Mouse (Mus musculus) heart, embryonic 15.5 days (tissue): ENCODE measurements around the gene Cd300ld4. TPM values are rescaled to one million over a fixed set of nuclear protein-coding genes. Genes with fewer than 3 reads are reported as not detected.
"Not testable (repeated sequence)": the region's sequence is repeated elsewhere in the genome, so short reads cannot be mapped to it uniquely, and the experiment has no call there.

Source experiments
- ATAC-seq: fragments of 200-750 bp; cut with Nextera tagmentation; replicated peaks from 2 replicates; pipeline ENCODE4 v1.8.0; 2017; ENCODE audit warnings: low read depth, moderate TSS enrichment; ENCODE audit not compliant: insufficient number of reproducible peaks, insufficient read depth, low FRiP score
- H3K27ac ChIP-seq: fragments of 300-500 bp; sonication (generic); 2 replicates; pipeline ENCODE4 v1.5.1; 2015; ENCODE audit warnings: mild to moderate bottlenecking, inconsistent platforms
- H3K27me3 ChIP-seq: fragments of 300-500 bp; sonication (generic); 2 replicates; pipeline ENCODE4 v1.6.1; 2015; ENCODE audit warnings: inconsistent platforms
- H3K36me3 ChIP-seq: fragments of 300-500 bp; sonication (generic); 2 replicates; pipeline ENCODE4 v1.6.1; 2015; ENCODE audit warnings: mild to moderate bottlenecking, inconsistent platforms
- H3K4me1 ChIP-seq: fragments of 300-500 bp; sonication (generic); replicated peaks from 2 replicates; pipeline ENCODE4 v1.6.1; 2015; ENCODE audit warnings: inconsistent platforms
- H3K4me2 ChIP-seq: fragments of 300-500 bp; sonication (generic); 2 replicates; pipeline ENCODE4 v1.6.1; 2015; ENCODE audit warnings: inconsistent platforms, mild to moderate bottlenecking, moderate library complexity
- H3K4me3 ChIP-seq: fragments of 300-500 bp; sonication (generic); 2 replicates; pipeline ENCODE4 v1.5.1; 2015; ENCODE audit warnings: mild to moderate bottlenecking, inconsistent platforms
- H3K9ac ChIP-seq: fragments of 300-500 bp; sonication (generic); 2 replicates; pipeline ENCODE4 v1.6.1; 2015; ENCODE audit warnings: mild to moderate bottlenecking, inconsistent platforms
- H3K9me3 ChIP-seq: fragments of 300-500 bp; sonication (generic); replicated peaks from 2 replicates; pipeline ENCODE4 v1.6.1; 2016; ENCODE audit warnings: inconsistent platforms
- WGBS: fragments of 180-500 bp; shearing (Covaris S2); methylation state at CpG from one replicate; pipeline ENCODE4 v1.1.7; 2015; ENCODE audit warnings: mixed read lengths; 5-methylcytosine and 5-hydroxymethylcytosine counted together
- polyA plus RNA-seq: library from polyadenylated mRNA; unstranded; fragments of >200 nt; fragmentation: Nextera tagmentation; extraction: Ambion mirVana; gene quantifications from 2 replicates; pipeline ENCODE4 v1.2.1, GENCODE M21; 2015

The Cd300ld4 gene
- polyA plus RNA-seq, 1 experiment from 2014 or later = not detected

DNA sequence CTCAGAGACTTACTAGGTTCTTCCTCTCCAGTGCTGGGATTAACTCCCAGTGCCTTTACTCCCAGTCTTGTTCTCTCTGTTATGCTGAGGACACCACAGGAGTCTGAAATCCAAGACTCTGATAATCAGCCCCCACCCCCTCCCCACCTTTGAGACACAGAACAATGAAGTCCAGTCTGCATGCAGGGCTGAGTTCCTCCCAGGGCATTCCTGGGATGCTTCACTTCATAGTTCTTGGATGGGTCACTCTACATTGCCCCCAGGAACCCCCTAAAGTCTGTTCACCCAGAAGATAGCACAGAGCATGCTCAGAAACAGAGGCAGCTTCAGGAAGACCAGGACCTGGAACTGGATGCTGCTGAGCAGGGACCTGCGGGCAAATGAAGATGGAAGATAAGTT, 26.2 kb upstream of the Cd300ld4 start:
- no peak overlapping the region for H3K4me2 ChIP-seq
- no peak for ATAC-seq
- no peaks in the 10 kb centered on the region for H3K9me3 ChIP-seq
- no peaks in the 10 kb centered on the region for H3K4me1 ChIP-seq
- H3K27ac ChIP-seq = no peak overlapping the region
- no peaks in the 10 kb centered on the region for H3K36me3 ChIP-seq
- no peak overlapping the region for H3K9ac ChIP-seq
- H3K4me3 ChIP-seq = no peak overlapping the region
- no peaks in the 10 kb centered on the region; the same call in 1 of the 2 replicates for H3K27me3 ChIP-seq
- WGBS = 89% methylated on average over 1 of the region's 1 CpGs

DNA sequence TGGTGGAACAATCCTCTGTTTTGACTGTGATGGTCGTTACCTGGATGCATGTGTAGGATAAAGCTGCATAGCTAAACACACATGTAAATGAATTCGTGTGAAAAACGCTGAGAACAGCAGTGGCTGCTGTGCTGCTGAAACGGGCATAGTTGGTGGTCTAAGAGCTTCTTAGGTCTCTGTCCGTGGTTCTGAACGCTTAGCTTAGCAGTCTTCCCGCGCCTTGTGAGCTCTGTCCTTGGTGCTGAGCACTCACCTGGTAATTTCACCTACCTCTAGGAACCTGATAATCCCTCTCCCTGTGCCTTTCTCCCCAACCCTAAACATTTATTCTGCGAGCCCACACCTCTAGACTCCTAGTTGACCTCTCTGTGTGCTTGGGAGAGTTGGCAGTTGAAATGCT, 25.4 kb upstream of the Cd300ld4 start:
- H3K4me2 ChIP-seq = no peak overlapping the region
- no peak for ATAC-seq
- 2% methylated on average over 9 of the region's 9 CpGs for WGBS

DNA sequence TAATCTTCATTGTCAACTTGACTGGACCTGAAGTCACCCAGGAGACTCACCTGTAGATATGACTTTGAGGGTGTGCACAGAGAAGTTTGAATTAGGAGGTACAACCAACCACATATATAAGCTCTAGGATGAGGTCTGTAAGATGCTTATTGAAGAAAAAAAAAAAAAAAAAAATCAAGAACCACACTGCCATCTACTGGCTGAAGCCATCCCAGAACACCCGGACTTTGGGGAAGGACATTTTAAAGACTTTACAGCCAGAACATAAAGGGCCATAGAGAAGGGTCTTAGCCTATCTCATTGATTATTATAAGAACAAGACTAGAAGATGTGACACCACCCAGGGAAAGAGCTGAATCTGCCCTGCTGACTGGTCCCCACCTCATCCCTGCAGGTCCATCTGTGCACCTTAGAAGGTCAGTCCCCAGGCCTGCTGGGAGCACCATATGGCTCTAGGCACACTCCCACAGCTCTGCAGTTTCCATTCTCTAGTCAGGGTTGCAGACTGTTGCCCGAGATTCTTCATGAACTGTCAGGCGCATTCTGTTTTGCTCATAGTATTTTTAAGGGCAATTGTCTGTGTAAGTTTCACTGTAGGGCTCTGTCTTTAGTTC, 22.6 kb upstream of the Cd300ld4 start:
- no peak overlapping the region for H3K4me2 ChIP-seq
- no peaks in the 10 kb centered on the region for H3K27me3 ChIP-seq
- no peak overlapping the region for H3K27ac ChIP-seq
- no peak overlapping the region for H3K9ac ChIP-seq
- ATAC-seq = no peak
- H3K4me3 ChIP-seq = no peak overlapping the region
- H3K9me3 ChIP-seq = no peaks in the 10 kb centered on the region
- 32% methylated on average over 3 of the region's 3 CpGs for WGBS
- no peaks in the 10 kb centered on the region for H3K4me1 ChIP-seq
- no peaks in the 10 kb centered on the region for H3K36me3 ChIP-seq

More for the DNA sequence above, 25.4 kb upstream of the Cd300ld4 start:
- Histone ChIP-seq H3K4me1 (no peaks in the 10 kb centered on the region), H3K9me3 (no peaks in the 10 kb centered on the region), H3K36me3 (no peaks in the 10 kb centered on the region), H3K9ac (no peak overlapping the region), H3K4me3 (no peak overlapping the region), H3K27ac (no peak overlapping the region), H3K27me3 (no peaks in the 10 kb centered on the region; the same call in 1 of the 2 replicates)

DNA sequence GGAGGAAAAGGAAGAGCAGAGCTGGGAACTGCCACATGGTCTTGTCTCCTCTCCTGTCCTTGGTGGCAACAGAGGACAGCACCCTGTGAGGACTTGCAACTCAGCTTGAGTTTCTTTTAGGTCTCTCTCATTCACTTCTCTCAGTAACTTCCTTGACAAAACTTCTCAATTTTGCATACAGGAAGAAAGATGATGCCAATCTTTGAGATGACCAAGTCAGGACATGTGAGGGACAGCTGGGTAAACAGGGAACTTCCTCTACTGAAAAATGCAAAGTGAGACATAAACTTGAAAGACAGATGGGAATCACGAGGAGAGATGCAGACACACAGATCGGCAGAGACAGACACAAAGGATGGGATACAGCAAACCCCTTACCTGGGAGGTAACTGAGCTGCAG, 21.4 kb upstream of the Cd300ld4 start, which contains the start of gene Cd300ld3:
TSS of gene Cd300ld3 (minus strand) at position 151 of the 400 bp plus-strand sequence.
- no peaks in the 10 kb centered on the region for H3K4me1 ChIP-seq
- no peak for ATAC-seq
- no peak within 1 kb of the TSS for H3K9ac ChIP-seq
- no peaks in the 10 kb centered on the region for H3K27me3 ChIP-seq
- no peak within 1 kb of the TSS for H3K27ac ChIP-seq
- H3K4me2 ChIP-seq = no peak within 1 kb of the TSS
- WGBS = 59% methylated on average over 2 of the region's 2 CpGs
- no peak within 1 kb of the TSS for H3K4me3 ChIP-seq
- H3K9me3 ChIP-seq = no peaks in the 10 kb centered on the region
- no peaks in the 10 kb centered on the region for H3K36me3 ChIP-seq

DNA sequence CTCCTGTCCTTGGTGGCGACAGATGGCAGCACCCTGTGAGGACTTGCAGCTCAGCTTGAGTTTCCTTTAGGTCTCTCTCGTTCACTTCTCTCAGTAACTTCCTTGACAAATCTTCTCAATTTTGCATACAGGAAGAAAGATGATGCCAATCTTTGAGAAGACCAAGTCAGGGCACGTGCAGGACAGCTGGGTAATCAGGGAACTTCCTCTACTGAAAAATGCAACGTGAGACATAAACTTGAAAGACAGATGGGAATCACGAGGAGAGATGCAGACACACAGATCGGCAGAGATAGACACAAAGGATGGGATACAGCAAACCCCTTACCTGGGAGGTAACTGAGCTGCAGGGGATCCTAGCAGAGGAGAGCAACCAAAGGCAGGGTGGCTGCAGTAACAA, 10.9 kb upstream of the Cd300ld4 start, which contains the start of gene Cd300ld5:
TSS of gene Cd300ld5 (minus strand) at position 101 of the 400 bp plus-strand sequence.
- not testable (repeated sequence) for H3K9ac ChIP-seq, ATAC-seq, H3K36me3 ChIP-seq, H3K9me3 ChIP-seq, H3K4me3 ChIP-seq, H3K4me1 ChIP-seq, H3K4me2 ChIP-seq, H3K27me3 ChIP-seq, H3K27ac ChIP-seq
- no CpG with 5 or more reads among the region's 6 CpGs for WGBS

DNA sequence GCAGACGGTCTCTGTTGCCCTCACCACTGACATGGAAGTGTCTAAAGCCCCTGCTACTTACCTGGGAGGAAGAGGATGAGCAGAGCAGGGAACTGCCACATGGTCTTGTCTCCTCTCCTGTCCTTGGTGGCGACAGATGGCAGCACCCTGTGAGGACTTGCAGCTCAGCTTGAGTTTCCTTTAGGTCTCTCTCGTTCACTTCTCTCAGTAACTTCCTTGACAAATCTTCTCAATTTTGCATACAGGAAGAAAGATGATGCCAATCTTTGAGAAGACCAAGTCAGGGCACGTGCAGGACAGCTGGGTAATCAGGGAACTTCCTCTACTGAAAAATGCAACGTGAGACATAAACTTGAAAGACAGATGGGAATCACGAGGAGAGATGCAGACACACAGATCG, 10.7 kb downstream of the Cd300ld4 start, which contains the start of gene Cd300ld2:
TSS of gene Cd300ld2 (minus strand) at position 101 of the 400 bp plus-strand sequence.
- not testable (repeated sequence) for H3K27me3 ChIP-seq, H3K9ac ChIP-seq, H3K27ac ChIP-seq, ATAC-seq, H3K4me3 ChIP-seq, H3K4me1 ChIP-seq, H3K4me2 ChIP-seq, H3K36me3 ChIP-seq, H3K9me3 ChIP-seq
- WGBS = no CpG with 5 or more reads among the region's 7 CpGs

DNA sequence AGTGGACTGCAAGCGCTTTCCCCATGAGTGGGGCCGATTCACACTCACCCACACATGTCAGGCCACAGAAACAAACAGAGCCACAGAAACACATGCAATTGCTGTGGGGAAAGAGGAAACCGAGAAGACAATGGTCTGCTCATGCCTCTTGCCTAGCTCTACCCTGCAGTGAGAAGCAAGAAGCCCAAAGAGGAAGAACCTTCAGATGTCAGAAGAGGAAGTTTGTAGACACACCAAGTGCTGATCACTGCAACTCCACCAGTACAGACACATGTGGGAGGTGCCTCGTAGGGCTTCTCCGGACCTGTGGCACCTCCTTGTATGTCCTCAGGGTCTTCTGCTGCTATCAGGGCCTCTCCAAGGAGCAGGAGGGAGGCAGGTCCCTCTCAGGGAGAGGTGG, 22.7 kb downstream of the Cd300ld4 start:
- Histone ChIP-seq H3K4me3 (no peak overlapping the region), H3K27me3 (peaks cover 3% of the 10 kb centered on the region; the same call in 1 of the 2 replicates), H3K9ac (no peak overlapping the region), H3K4me2 (no peak overlapping the region), H3K4me1 (no peaks in the 10 kb centered on the region), H3K9me3 (no peaks in the 10 kb centered on the region), H3K36me3 (no peaks in the 10 kb centered on the region), H3K27ac (no peak overlapping the region)
- 73% methylated on average over 5 of the region's 5 CpGs for WGBS
- ATAC-seq = no peak

DNA sequence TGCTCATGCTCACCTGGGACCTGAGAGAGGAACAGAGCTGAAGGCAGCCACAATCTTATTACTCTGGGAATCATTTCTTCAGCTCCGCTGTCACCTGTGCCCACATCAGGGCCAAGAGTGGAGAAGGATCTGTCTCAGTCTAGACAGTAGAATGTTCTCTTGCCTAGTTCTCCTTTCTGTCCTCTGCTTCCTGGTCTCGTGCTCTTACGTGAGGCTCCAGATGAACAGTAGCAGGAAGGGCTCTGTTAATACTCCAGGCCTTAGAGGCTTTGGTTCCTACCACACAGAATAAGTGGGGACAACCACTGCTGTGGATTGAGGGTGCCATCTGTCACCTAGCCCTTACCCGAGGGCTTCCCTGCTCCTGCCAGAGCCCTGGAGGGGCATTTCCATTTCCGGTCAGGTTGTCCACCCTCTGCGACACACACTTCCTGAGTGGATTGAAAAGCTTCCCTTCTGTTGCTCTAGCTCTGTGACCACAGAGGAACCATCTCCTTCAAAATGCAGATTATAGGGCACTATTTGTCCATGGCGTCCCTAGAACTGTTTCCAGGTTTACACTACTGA, 25.3 kb downstream of the Cd300ld4 start, which contains the start of gene Cd300c2:
TSS of gene Cd300c2 (minus strand) at position 407 of the 567 bp plus-strand sequence.
- H3K4me1 ChIP-seq = no peaks in the 10 kb centered on the region
- no peak within 1 kb of the TSS for H3K4me2 ChIP-seq
- no peak within 1 kb of the TSS for H3K9ac ChIP-seq
- no peak within 1 kb of the TSS for H3K4me3 ChIP-seq
- no peaks in the 10 kb centered on the region for H3K36me3 ChIP-seq
- no peak within 1 kb of the TSS for H3K27ac ChIP-seq
- ATAC-seq = no peak
- peaks cover 3% of the 10 kb centered on the region; the same call in 1 of the 2 replicates for H3K27me3 ChIP-seq
- no peaks in the 10 kb centered on the region for H3K9me3 ChIP-seq
- WGBS = 70% methylated on average over 7 of the region's 7 CpGs

DNA sequence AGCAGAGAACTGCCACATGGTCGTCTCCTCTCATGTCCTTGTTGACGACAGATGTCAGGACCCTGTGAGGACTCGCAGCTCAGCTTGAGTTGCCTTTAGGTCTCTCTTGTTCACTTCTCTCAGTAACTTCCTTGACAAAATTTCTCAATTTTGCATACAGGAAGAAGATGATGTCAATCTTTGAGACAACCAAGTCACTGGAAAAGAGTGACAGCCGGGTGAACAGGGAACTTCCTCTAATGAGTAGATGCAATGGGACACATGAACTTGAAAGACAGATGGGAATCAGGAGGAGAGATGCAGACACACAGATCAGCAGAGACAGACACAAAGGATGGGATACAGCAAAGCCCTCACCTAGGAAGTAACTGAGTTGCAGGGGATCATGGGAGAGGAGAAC, 37.0 kb downstream of the Cd300ld4 start, which contains the start of gene Cd300ld:
TSS of gene Cd300ld (minus strand) at position 130 of the 400 bp plus-strand sequence.
- 63% methylated on average over 4 of the region's 4 CpGs for WGBS
- no peak for ATAC-seq
- Histone ChIP-seq H3K27ac (no peak within 1 kb of the TSS), H3K9ac (no peak within 1 kb of the TSS), H3K4me1 (no peaks in the 10 kb centered on the region), H3K4me2 (no peak within 1 kb of the TSS), H3K9me3 (no peaks in the 10 kb centered on the region), H3K4me3 (no peak within 1 kb of the TSS), H3K27me3 (no peaks in the 10 kb centered on the region), H3K36me3 (no peaks in the 10 kb centered on the region)

DNA sequence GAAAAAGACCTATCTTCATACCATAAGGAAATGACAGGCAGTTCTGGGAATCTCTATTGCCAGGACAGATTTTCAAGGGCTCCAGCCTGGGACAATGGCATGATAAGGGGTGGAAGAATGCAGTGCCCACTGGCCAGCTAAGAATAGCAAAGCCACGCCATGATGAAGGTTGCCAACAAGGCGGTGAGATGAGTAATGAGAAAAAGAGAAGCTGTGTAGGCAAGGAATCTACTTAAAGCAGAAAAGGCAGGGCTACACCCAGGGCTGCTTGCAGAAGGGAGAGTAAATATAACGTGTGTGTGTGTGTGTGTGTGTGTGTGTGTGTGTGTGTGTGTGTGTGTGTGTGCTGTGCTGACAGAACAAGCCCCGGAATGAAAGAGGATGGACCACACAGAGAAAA, 44.9 kb downstream of the Cd300ld4 start:
- H3K9ac ChIP-seq = no peak overlapping the region
- no peak overlapping the region for H3K4me2 ChIP-seq
- no peak for ATAC-seq
- no peak overlapping the region for H3K27ac ChIP-seq
- H3K36me3 ChIP-seq = no peaks in the 10 kb centered on the region
- 50% methylated on average over 4 of the region's 4 CpGs for WGBS
- no peaks in the 10 kb centered on the region for H3K4me1 ChIP-seq
- no peaks in the 10 kb centered on the region for H3K27me3 ChIP-seq
- no peak overlapping the region for H3K4me3 ChIP-seq
- no peaks in the 10 kb centered on the region; the same call in 1 of the 2 replicates for H3K9me3 ChIP-seq

DNA sequence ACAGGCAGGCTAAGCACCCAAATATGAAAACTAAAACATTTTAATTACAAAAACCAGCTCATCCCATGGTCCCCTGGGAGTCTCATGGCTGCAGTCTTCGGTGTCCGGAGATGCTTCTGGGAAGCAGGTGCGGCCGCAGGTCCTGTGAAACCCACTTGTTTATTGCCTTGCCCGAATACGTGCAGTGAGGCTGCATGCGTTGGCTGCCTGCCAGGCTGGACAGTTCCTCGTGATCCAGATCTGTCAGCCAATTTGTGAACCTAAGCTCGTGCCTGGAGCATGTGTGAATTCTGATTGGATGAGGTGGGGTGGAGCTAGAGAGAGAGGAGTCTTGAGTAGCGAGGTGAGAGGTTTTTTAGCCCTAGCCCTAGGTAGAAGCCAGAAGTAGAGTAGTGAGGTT, 54.1 kb downstream of the Cd300ld4 start:
- Histone ChIP-seq H3K4me3 (no peak overlapping the region), H3K36me3 (no peaks in the 10 kb centered on the region), H3K4me1 (no peaks in the 10 kb centered on the region), H3K9me3 (0 out of 2 replicates have a peak, but pooled peaks cover 3% of the 10 kb centered on the region), H3K27me3 (no peaks in the 10 kb centered on the region), H3K27ac (no peak overlapping the region), H3K4me2 (no peak overlapping the region), H3K9ac (no peak overlapping the region)
- ATAC-seq = no peak
- WGBS = 73% methylated on average over 10 of the region's 10 CpGs
